Mouse (Mus musculus) stomach, postnatal 0 days (tissue): Measurements from ENCODE around the gene Dnajc11. TPM values are rescaled to one million over a fixed set of nuclear protein-coding genes. Genes with fewer than 3 reads are reported as not detected.

Source experiments
- ATAC-seq: fragments of 200-750 bp; cut with Nextera tagmentation; 2 replicates; pipeline ENCODE4 v1.8.0; 2017; ENCODE audit not compliant: low FRiP score, low TSS enrichment
- DNase-seq: peaks from one replicate; pipeline ENCODE4 v3.0.0-alpha.2; 2016; ENCODE audit warnings: low spot score
- H3K27ac ChIP-seq: fragments of 300-500 bp; sonication (generic); replicated peaks from 2 replicates; pipeline ENCODE4 v1.5.1; 2014; ENCODE audit warnings: mild to moderate bottlenecking, control low read depth
- H3K27me3 ChIP-seq: fragments of 300-500 bp; sonication (generic); 2 replicates; pipeline ENCODE4 v1.6.1; 2014; ENCODE audit warnings: low read length; ENCODE audit not compliant: control insufficient read depth, insufficient read depth
- H3K36me3 ChIP-seq: fragments of 300-500 bp; sonication (generic); 2 replicates; pipeline ENCODE4 v1.6.1; 2014; ENCODE audit warnings: low read length, mixed read lengths; ENCODE audit not compliant: control insufficient read depth, insufficient read depth
- H3K4me1 ChIP-seq: fragments of 300-500 bp; sonication (generic); replicated peaks from 2 replicates; pipeline ENCODE4 v1.6.1; 2014; ENCODE audit warnings: antibody characterized with exemption; ENCODE audit not compliant: control insufficient read depth, insufficient read depth
- H3K4me2 ChIP-seq: fragments of 300-500 bp; sonication (generic); replicated peaks from 2 replicates; pipeline ENCODE4 v1.6.1; 2014; ENCODE audit warnings: low read depth, mild to moderate bottlenecking, control low read depth, moderate library complexity
- H3K4me3 ChIP-seq: fragments of 300-500 bp; sonication (generic); 2 replicates; pipeline ENCODE4 v1.5.1; 2014; ENCODE audit warnings: low read depth, low read length, control low read depth
- H3K9ac ChIP-seq: fragments of 300-500 bp; sonication (generic); 2 replicates; pipeline ENCODE4 v1.6.1; 2014; ENCODE audit warnings: mild to moderate bottlenecking, low read length, control low read depth, mixed read lengths
- H3K9me3 ChIP-seq: fragments of 300-500 bp; sonication (generic); 2 replicates; pipeline ENCODE4 v1.6.1; 2016; ENCODE audit warnings: low read length; ENCODE audit not compliant: control insufficient read depth
- CTCF ChIP-seq: IDR thresholded peaks from 2 replicates; pipeline ENCODE4 v1.5.1; 2016; ENCODE audit warnings: antibody characterized with exemption, low read depth, mild to moderate bottlenecking, moderate library complexity
- EP300 ChIP-seq: optimal IDR thresholded peaks from 2 replicates; pipeline ENCODE3; 2016; ENCODE audit warnings: antibody characterized with exemption
- WGBS: fragments of 180-500 bp; shearing (Covaris S2); extraction: QIAGEN DNeasy Blood & Tissue Kit; methylation state at CpG from one replicate; pipeline ENCODE4 v1.1.7; 2014; 5-methylcytosine and 5-hydroxymethylcytosine counted together
- polyA plus RNA-seq: library from polyadenylated mRNA; unstranded; fragments of >200 nt; fragmentation: Nextera tagmentation; extraction: Ambion mirVana; gene quantifications from 2 replicates; pipeline ENCODE4 v1.2.1, GENCODE M21; 2015

The Dnajc11 gene
- polyA plus RNA-seq, 1 experiment from 2014 or later, result 33.0 TPM

- Histone ChIP-seq H3K27ac (peak overlapping the region; percentile 84), H3K27me3 (no peaks in the 10 kb centered on the region), H3K4me1 (peaks cover 2% of the 10 kb centered on the region; the same call in 1 of the 2 replicates), H3K9ac (peak overlapping the region; percentile 90), H3K4me3 (peak overlapping the region; percentile 85), H3K4me2 (peak overlapping the region; percentile 92), H3K9me3 (no peaks in the 10 kb centered on the region), H3K36me3 (peaks cover 15% of the 10 kb centered on the region)
- TF ChIP-seq EP300 (no peak), CTCF (no peak)
- WGBS, result 17% methylated on average over 10 of the region's 10 CpGs
- DNase-seq, result no peak
- no peak for ATAC-seq
Observed at GRCm38 (mm10) chr4:151988014-151988341, 54.5 kb downstream of the Dnajc11 start.

DNA sequence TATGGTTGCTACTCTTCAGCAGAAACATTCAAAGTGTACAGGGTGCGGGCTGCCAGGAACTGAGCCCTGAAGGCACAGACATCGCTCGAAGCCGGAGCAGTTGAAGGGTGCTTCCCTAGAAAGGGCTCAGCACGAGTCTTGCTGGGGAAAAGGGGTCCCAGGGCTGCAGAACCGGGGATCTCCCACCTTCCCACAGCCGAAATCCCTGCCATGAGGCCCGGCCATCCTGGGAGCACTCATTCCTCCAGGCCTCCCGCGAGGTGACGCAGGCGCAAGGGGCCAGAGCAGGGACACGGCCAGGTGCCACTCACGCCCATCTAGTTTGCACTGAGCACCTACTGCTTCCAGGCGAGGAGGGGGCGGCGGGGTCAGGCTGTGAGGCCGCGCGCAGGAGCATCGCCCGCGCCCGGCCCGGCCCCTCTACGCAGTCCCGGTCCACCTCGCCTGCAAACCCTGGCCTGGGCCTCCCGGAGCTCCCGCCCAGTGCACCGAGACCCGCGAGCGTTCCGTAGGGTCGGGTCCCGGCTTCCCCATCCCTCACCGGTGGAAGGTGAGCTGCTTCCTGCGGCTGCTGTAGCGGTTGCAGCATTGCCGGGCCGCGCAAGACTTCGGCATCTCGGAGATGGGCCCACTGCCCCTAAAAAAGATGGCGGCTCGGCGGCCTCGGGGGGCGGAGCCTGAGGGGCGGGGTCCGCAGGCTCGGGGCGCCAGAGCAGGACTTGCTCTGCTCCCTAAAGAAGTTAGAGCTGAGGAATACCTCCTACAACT lies 55.0 kb downstream of the Dnajc11 start, which contains the start of gene Thap3:
Gene Thap3, minus strand, starts transcription at position 656 of the 768 bp plus-strand sequence.
- TF ChIP-seq EP300, result no peak
- ATAC-seq, result peak; percentile 66
- WGBS, result under 1% methylated on average over 51 of the region's 54 CpGs

DNA sequence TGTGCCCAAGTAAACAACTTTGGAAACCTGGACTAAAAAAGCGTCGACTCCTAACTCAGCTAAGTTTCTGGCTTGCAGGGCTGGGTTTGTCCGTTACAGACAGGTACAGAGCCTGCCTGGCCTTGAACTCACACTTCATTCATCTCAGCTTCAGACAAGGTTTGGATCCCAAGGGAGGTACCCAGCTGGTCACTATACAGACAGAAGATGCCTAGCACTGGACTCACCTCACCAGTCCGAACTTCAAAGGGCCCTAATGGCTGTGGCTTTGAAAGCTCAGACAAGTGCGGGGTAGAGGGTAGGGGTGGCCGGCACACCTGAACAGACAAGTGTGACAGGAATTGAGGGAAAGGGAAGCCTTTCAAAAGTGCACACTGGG lies 55.6 kb downstream of the Dnajc11 start:
- H3K27me3 ChIP-seq, result no peaks in the 10 kb centered on the region
- H3K9me3 ChIP-seq, result no peaks in the 10 kb centered on the region
- ATAC-seq (peak; percentile 3; the same call in 1 of the 2 replicates), DNase-seq (no peak)
- peak overlapping the region; percentile 84; the same call in 1 of the 2 replicates for H3K27ac ChIP-seq
- peaks cover 11% of the 10 kb centered on the region for H3K36me3 ChIP-seq
- peak overlapping the region; percentile 90; the same call in 1 of the 2 replicates for H3K9ac ChIP-seq
- 26% methylated on average over 6 of the region's 6 CpGs for WGBS
- H3K4me1 ChIP-seq, result peaks cover 2% of the 10 kb centered on the region; the same call in 1 of the 2 replicates
- TF ChIP-seq CTCF, result no peak
- no peak for TF ChIP-seq EP300
- peak overlapping the region; percentile 85 for H3K4me3 ChIP-seq
- peak overlapping the region; percentile 92 for H3K4me2 ChIP-seq

More for the DNA sequence above, 55.0 kb downstream of the Dnajc11 start, which contains the start of gene Thap3:
- H3K27ac ChIP-seq, result peak within 1 kb of the TSS; percentile 84
- DNase-seq, result peak; percentile 82
- H3K4me3 ChIP-seq, result peak within 1 kb of the TSS; percentile 85
- peak within 1 kb of the TSS; percentile 90 for H3K9ac ChIP-seq
- no peaks in the 10 kb centered on the region for H3K27me3 ChIP-seq
- H3K9me3 ChIP-seq, result no peaks in the 10 kb centered on the region
- H3K4me2 ChIP-seq, result peak within 1 kb of the TSS; percentile 92
- peaks cover 11% of the 10 kb centered on the region for H3K36me3 ChIP-seq
- H3K4me1 ChIP-seq, result peaks cover 2% of the 10 kb centered on the region; the same call in 1 of the 2 replicates

DNA sequence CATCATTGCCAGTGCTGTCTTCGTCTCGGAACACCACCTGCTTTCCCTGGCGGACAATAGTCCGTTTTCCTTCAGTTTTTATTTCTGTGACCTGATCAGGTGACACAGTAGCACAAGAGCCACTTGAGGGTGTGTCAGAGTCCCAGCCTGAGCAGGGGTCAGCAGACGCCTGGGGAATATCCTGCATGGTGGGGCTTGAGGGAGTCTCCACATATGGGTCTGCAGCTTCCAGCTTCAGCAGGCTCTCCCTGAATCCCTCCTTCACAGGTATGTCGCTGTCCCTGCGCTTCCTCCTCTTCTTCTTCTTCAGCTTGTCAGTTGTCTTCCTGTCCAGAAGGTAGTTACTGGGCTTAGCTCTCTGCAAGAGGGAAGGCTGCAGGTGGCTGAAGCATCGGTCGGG lies 58.6 kb downstream of the Dnajc11 start:
- no peak for DNase-seq
- whole genome bisulfite sequencing, result 87% methylated on average over 9 of the region's 9 CpGs
- Histone ChIP-seq H3K27me3 (no peaks in the 10 kb centered on the region), H3K27ac (no peak overlapping the region), H3K36me3 (peaks cover 11% of the 10 kb centered on the region), H3K9ac (no peak overlapping the region), H3K4me2 (no peak overlapping the region), H3K4me1 (peaks cover 5% of the 10 kb centered on the region; the same call in 1 of the 2 replicates), H3K4me3 (no peak overlapping the region), H3K9me3 (no peaks in the 10 kb centered on the region)
- TF ChIP-seq EP300 (no peak), CTCF (no peak)
- ATAC-seq, result no peak

DNA sequence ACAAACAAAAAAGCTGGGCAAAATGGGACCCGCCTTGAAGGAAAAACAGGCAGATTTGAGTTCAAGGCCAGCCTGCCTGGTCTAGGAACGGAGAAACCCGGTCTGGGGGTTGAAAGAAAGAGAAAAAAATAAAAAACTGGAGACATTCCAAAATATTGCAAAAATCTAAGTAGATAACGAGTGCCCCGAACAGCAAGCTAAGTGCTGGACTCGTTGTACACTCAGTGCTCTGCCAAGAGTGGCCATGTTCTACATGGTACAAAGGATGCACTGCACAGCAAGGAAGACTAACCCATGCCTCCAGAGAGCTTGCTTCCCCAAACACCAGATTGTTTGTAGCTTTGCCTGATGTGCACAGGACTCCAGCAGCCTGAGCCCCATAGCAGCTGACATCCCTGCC lies 59.5 kb downstream of the Dnajc11 start:
- no peak for TF ChIP-seq EP300
- no peak for TF ChIP-seq CTCF
- Histone ChIP-seq H3K4me2 (no peak overlapping the region), H3K4me3 (no peak overlapping the region), H3K9ac (no peak overlapping the region), H3K4me1 (0 out of 2 replicates have a peak, but pooled peaks cover 5% of the 10 kb centered on the region), H3K36me3 (peaks cover 11% of the 10 kb centered on the region), H3K27ac (no peak overlapping the region), H3K9me3 (no peaks in the 10 kb centered on the region), H3K27me3 (no peaks in the 10 kb centered on the region)
- 67% methylated on average over 6 of the region's 6 CpGs for whole genome bisulfite sequencing
- ATAC-seq, result no peak
- no peak for DNase-seq
